Mouse (Mus musculus) embryonic fibroblast, embryonic 13.5 days (primary cell): Measurements from ENCODE around the gene Lrrc4c. TPM values are rescaled to one million over a fixed set of nuclear protein-coding genes. Genes with fewer than 3 reads are reported as not detected.

Source experiments
- H3K27ac ChIP-seq: 2 replicates; pipeline ENCODE4 v1.5.1; 2012; ENCODE audit warnings: low read length, control low read depth, inconsistent platforms; ENCODE audit not compliant: insufficient read depth
- H3K4me1 ChIP-seq: 2 replicates; pipeline ENCODE4 v1.6.1; 2011; ENCODE audit warnings: low read length; ENCODE audit not compliant: control insufficient read depth, insufficient read depth
- H3K4me3 ChIP-seq: 2 replicates; pipeline ENCODE4 v1.5.1; 2011; ENCODE audit warnings: mild to moderate bottlenecking, control low read depth, low read length; ENCODE audit not compliant: insufficient read depth
- CTCF ChIP-seq: IDR thresholded peaks from 2 replicates; pipeline ENCODE4 v1.5.1; 2011; ENCODE audit warnings: mild to moderate bottlenecking, control low read depth, low read length, moderate library complexity, borderline replicate concordance; ENCODE audit not compliant: insufficient read depth
- POLR2A ChIP-seq: IDR thresholded peaks from 2 replicates; pipeline ENCODE4 v1.6.1; 2011; ENCODE audit warnings: low read depth, mild to moderate bottlenecking, control low read depth, low read length, moderate library complexity
- polyA plus RNA-seq: library from polyadenylated mRNA; stranded (reverse); fragments of >200 nt; gene quantifications from 2 replicates; pipeline ENCODE4 v1.2.4, GENCODE M21; 2011; ENCODE audit warnings: low read depth; ENCODE audit not compliant: missing spikeins, insufficient read length

The Lrrc4c gene
- polyA plus RNA-seq, 1 experiment, result 6.3 TPM

- H3K4me1 ChIP-seq, result no peaks in the 10 kb centered on the region
- TF ChIP-seq CTCF (no peak), POLR2A (no peak)
- no peak overlapping the region for H3K27ac ChIP-seq
- H3K4me3 ChIP-seq, result no peak overlapping the region
Observed at GRCm38 (mm10) chr2:96508991-96509390, 191.0 kb downstream of the Lrrc4c start.

GRCm38 (mm10) chr2:96537469-96537868, 219.5 kb downstream of the Lrrc4c start:
- H3K4me1 ChIP-seq, result no peaks in the 10 kb centered on the region
- no peak overlapping the region for H3K27ac ChIP-seq
- no peak overlapping the region for H3K4me3 ChIP-seq
- TF ChIP-seq POLR2A (no peak), CTCF (no peak)

GRCm38 (mm10) chr2:96547171-96547570, 229.2 kb downstream of the Lrrc4c start:
- Histone ChIP-seq H3K27ac (no peak overlapping the region), H3K4me1 (no peaks in the 10 kb centered on the region), H3K4me3 (no peak overlapping the region)
- no peak for TF ChIP-seq POLR2A
- TF ChIP-seq CTCF, result no peak

- H3K4me3 ChIP-seq, result no peak overlapping the region
- TF ChIP-seq POLR2A (no peak), CTCF (no peak)
- no peaks in the 10 kb centered on the region for H3K4me1 ChIP-seq
- no peak overlapping the region for H3K27ac ChIP-seq
Observed at GRCm38 (mm10) chr2:96573755-96574154, 255.8 kb downstream of the Lrrc4c start.

GRCm38 (mm10) chr2:96577701-96578100, 259.7 kb downstream of the Lrrc4c start:
- Histone ChIP-seq H3K27ac (no peak overlapping the region), H3K4me1 (no peaks in the 10 kb centered on the region), H3K4me3 (no peak overlapping the region)
- TF ChIP-seq CTCF (no peak), POLR2A (no peak)

GRCm38 (mm10) chr2:96580136-96580733, 262.3 kb downstream of the Lrrc4c start:
- H3K4me3 ChIP-seq, result no peak overlapping the region
- H3K4me1 ChIP-seq, result no peaks in the 10 kb centered on the region
- TF ChIP-seq CTCF (no peak), POLR2A (no peak)

GRCm38 (mm10) chr2:96585665-96586064, 267.7 kb downstream of the Lrrc4c start:
- H3K27ac ChIP-seq, result no peak overlapping the region
- TF ChIP-seq CTCF, result no peak
- no peak for TF ChIP-seq POLR2A
- H3K4me1 ChIP-seq, result no peaks in the 10 kb centered on the region
- H3K4me3 ChIP-seq, result no peak overlapping the region

More at GRCm38 (mm10) chr2:96580136-96580733, 262.3 kb downstream of the Lrrc4c start:
- H3K27ac ChIP-seq, result no peak overlapping the region

- Histone ChIP-seq H3K27ac (no peak overlapping the region), H3K4me3 (no peak overlapping the region), H3K4me1 (no peaks in the 10 kb centered on the region)
- TF ChIP-seq POLR2A (no peak), CTCF (no peak)
Observed at GRCm38 (mm10) chr2:96604801-96605200, 286.8 kb downstream of the Lrrc4c start.

- H3K4me3 ChIP-seq, result no peak overlapping the region
- no peaks in the 10 kb centered on the region for H3K4me1 ChIP-seq
- TF ChIP-seq CTCF (no peak), POLR2A (no peak)
- H3K27ac ChIP-seq, result no peak overlapping the region
Observed at GRCm38 (mm10) chr2:96614121-96614520, 296.2 kb downstream of the Lrrc4c start.

GRCm38 (mm10) chr2:96618691-96619205, 300.8 kb downstream of the Lrrc4c start:
- Histone ChIP-seq H3K4me3 (no peak overlapping the region), H3K4me1 (no peaks in the 10 kb centered on the region), H3K27ac (no peak overlapping the region)
- TF ChIP-seq POLR2A, result no peak
- no peak for TF ChIP-seq CTCF
